Mouse (Mus musculus) megakaryocyte-erythroid progenitor cell, adult 5-6 weeks (primary cell): ENCODE data around the gene Etfrf1. TPM values are rescaled to one million over a fixed set of nuclear protein-coding genes. Genes with fewer than 3 reads are reported as not detected.

ENCODE experiments used
- ATAC-seq: replicated peaks from 2 replicates; pipeline ENCODE4 v1.8.0; 2016; ENCODE audit warnings: mild to moderate bottlenecking, inconsistent platforms; ENCODE audit not compliant: severe bottlenecking, poor library complexity, low FRiP score, low TSS enrichment
- total RNA-seq, 2 experiments: library from RNA; stranded (forward) in 1 of 2; stranded (reverse) in 1 of 2; fragments of 200-1000, 215-1000 nt in 1 of 2; fragments of >200 nt in 1 of 2; fragmentation: Nextera tagmentation in 1 of 2; gene quantifications; 2 replicates each; pipeline ENCODE4 v1.2.3; 2014 to 2017

The Etfrf1 gene
- 13.1 and 27.7 TPM in 2 replicates for total RNA-seq (2014; fragmentation: Nextera tagmentation)
- total RNA-seq (2017): 10.7 and 35.6 TPM in 2 replicates

GRCm38 (mm10) chr6:145210816-145211338 is at the start of gene Etfrf1, which contains the start of gene Casc1:
Etfrf1 (plus strand) TSS chr6:145211134.
Casc1 (minus strand) TSS chr6:145211005.
- ATAC-seq: peak; percentile 94

- no peak for ATAC-seq
Observed at GRCm38 (mm10) chr6:145171892-145172606, 38.9 kb upstream of the Etfrf1 start.

- ATAC-seq: no peak
Observed at GRCm38 (mm10) chr6:145173781-145174191, 37.1 kb upstream of the Etfrf1 start.

- no peak for ATAC-seq
Observed at GRCm38 (mm10) chr6:145175571-145175981, 35.4 kb upstream of the Etfrf1 start.

- no peak for ATAC-seq
Observed at GRCm38 (mm10) chr6:145176474-145176873, 34.5 kb upstream of the Etfrf1 start.

- ATAC-seq: peak; percentile 85
Observed at GRCm38 (mm10) chr6:145179665-145180064, 31.3 kb upstream of the Etfrf1 start.

- no peak for ATAC-seq
Observed at GRCm38 (mm10) chr6:145182044-145182443, 28.9 kb upstream of the Etfrf1 start.

- ATAC-seq: no peak
Observed at GRCm38 (mm10) chr6:145186096-145186495, 24.8 kb upstream of the Etfrf1 start.

GRCm38 (mm10) chr6:145187093-145188088 is 23.5 kb upstream of the Etfrf1 start:
- peak; percentile 68 for ATAC-seq

GRCm38 (mm10) chr6:145193038-145193437 is 17.9 kb upstream of the Etfrf1 start:
- ATAC-seq: no peak

GRCm38 (mm10) chr6:145193446-145193845 is 17.5 kb upstream of the Etfrf1 start:
- 0 out of 2 replicates have a peak, but pooled peaks have one; percentile 56 for ATAC-seq

GRCm38 (mm10) chr6:145197949-145198686 is 12.8 kb upstream of the Etfrf1 start:
- ATAC-seq: no peak

- ATAC-seq: no peak
Observed at GRCm38 (mm10) chr6:145202432-145203125, 8.4 kb upstream of the Etfrf1 start.

- no peak for ATAC-seq
Observed at GRCm38 (mm10) chr6:145204440-145204839, 6.5 kb upstream of the Etfrf1 start.

GRCm38 (mm10) chr6:145205142-145205541 is 5.8 kb upstream of the Etfrf1 start:
- ATAC-seq: no peak

- ATAC-seq: peak; percentile 3; the same call in 1 of the 2 replicates
Observed at GRCm38 (mm10) chr6:145210056-145210680, 766 bp upstream of the Etfrf1 start.

- peak; percentile 53 for ATAC-seq
Observed at GRCm38 (mm10) chr6:145211376-145212305, 707 bp downstream of the Etfrf1 start.
